Mouse (Mus musculus): Measurements from ENCODE around the gene Sec14l1.

The Sec14l1 gene

DNA sequence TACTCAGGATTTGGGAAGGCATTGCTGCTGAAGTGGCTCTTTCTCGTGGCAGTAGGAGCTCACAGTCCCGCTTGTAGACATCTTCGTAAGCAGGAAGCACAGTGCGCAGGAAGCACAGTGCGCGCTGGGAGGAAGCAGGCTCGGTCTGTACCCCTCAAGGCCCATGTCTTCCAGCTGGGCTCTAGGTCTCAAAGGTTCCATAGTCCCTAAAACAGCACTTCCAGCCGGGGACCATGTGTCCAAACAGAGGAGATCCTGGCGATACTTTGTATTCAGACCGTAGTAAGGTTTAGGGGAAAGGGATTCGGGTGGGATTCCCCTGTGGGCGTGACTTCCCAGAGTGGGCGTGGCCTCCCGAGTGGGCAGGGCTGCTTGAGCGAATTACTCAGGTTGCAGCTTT is 60.0 kb downstream of the Sec14l1 start:
- TF ChIP-seq NANOG (IDR thresholded peaks at IDR 0.05; ENCODE audit: borderline replicate concordance, low read length) (no peak), CTCF (conservative IDR thresholded peaks at IDR 0.05; ENCODE audit: low read length) (no peak), POU5F1 (IDR thresholded peaks at IDR 0.05; ENCODE audit: borderline replicate concordance, low read length) (no peak)
- peaks cover 7% of the 10 kb centered on the region for H3K9me3 ChIP-seq (ENCODE audit: low read length)
- H3K4me3 ChIP-seq (replicated peaks; ENCODE audit: low read length) = peak overlapping the region; percentile 76
- peaks cover 58% of the 10 kb centered on the region for H3K4me1 ChIP-seq (replicated peaks; ENCODE audit: low read depth, low read length)
- H3K36me3 ChIP-seq (ENCODE audit: insufficient read depth, low read length) = no peaks in the 10 kb centered on the region
- no peaks in the 10 kb centered on the region for H3K27me3 ChIP-seq (ENCODE audit: insufficient read depth, low read length)

GRCm38 (mm10) chr11:117175472-117175871 is 60.5 kb downstream of the Sec14l1 start:
- no peaks in the 10 kb centered on the region for H3K27me3 ChIP-seq (ENCODE audit: insufficient read depth, low read length)
- H3K9me3 ChIP-seq (ENCODE audit: low read length) = peaks cover 12% of the 10 kb centered on the region
- peaks cover 55% of the 10 kb centered on the region for H3K4me1 ChIP-seq (replicated peaks; ENCODE audit: low read depth, low read length)
- peak overlapping the region; percentile 76 for H3K4me3 ChIP-seq (replicated peaks; ENCODE audit: low read length)
- H3K36me3 ChIP-seq (ENCODE audit: insufficient read depth, low read length) = no peaks in the 10 kb centered on the region
- TF ChIP-seq POU5F1 (IDR thresholded peaks at IDR 0.05; ENCODE audit: borderline replicate concordance, low read length) (no peak), NANOG (IDR thresholded peaks at IDR 0.05; ENCODE audit: borderline replicate concordance, low read length) (no peak), CTCF (conservative IDR thresholded peaks at IDR 0.05; ENCODE audit: low read length) (no peak)

DNA sequence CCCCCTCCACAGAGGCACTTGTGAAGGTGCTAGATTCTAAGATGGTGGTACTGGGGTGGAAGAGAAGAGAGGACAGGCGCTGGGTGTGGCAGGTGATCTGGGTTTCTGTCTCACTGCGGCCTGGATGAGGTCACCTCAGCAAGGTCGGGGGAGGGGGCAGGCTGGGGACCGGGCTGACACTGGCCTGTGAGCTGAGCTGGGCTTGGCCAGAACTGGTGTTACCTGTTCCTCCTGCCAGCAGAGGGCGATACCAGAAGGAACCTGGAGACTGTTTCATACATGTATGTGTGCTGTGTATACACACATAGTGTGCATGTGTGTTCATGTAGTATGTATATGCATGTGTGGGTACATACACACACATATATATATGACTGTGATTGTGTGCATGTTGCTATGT is 61.3 kb downstream of the Sec14l1 start:
- Histone ChIP-seq H3K36me3 (ENCODE audit: insufficient read depth, low read length) (no peaks in the 10 kb centered on the region), H3K27me3 (ENCODE audit: insufficient read depth, low read length) (no peaks in the 10 kb centered on the region), H3K4me1 (replicated peaks; ENCODE audit: low read depth, low read length) (peaks cover 55% of the 10 kb centered on the region), H3K4me3 (replicated peaks; ENCODE audit: low read length) (no peak overlapping the region), H3K9me3 (ENCODE audit: low read length) (peaks cover 15% of the 10 kb centered on the region)
- no peak for TF ChIP-seq POU5F1 (IDR thresholded peaks at IDR 0.05; ENCODE audit: borderline replicate concordance, low read length)
- TF ChIP-seq CTCF (conservative IDR thresholded peaks at IDR 0.05; ENCODE audit: low read length) = peak; percentile 36

- Histone ChIP-seq H3K27me3 (ENCODE audit: insufficient read depth, low read length) (no peaks in the 10 kb centered on the region), H3K4me1 (replicated peaks; ENCODE audit: low read depth, low read length) (peaks cover 55% of the 10 kb centered on the region), H3K36me3 (ENCODE audit: insufficient read depth, low read length) (no peaks in the 10 kb centered on the region), H3K4me3 (replicated peaks; ENCODE audit: low read length) (no peak overlapping the region), H3K9me3 (ENCODE audit: low read length) (peaks cover 21% of the 10 kb centered on the region)
- no peak for TF ChIP-seq NANOG (IDR thresholded peaks at IDR 0.05; ENCODE audit: borderline replicate concordance, low read length)
These were observed 61.9 kb downstream of the Sec14l1 start for GRCm38 (mm10) chr11:117176900-117177299.

- no peaks in the 10 kb centered on the region for H3K27me3 ChIP-seq (ENCODE audit: insufficient read depth, low read length)
- H3K4me1 ChIP-seq (replicated peaks; ENCODE audit: low read depth, low read length) = peaks cover 55% of the 10 kb centered on the region
- TF ChIP-seq CTCF (conservative IDR thresholded peaks at IDR 0.05; ENCODE audit: low read length) = 0 out of 2 replicates have a peak, but pooled peaks have one; percentile 8
- TF ChIP-seq POU5F1 (IDR thresholded peaks at IDR 0.05; ENCODE audit: borderline replicate concordance, low read length) = no peak
- TF ChIP-seq NANOG (IDR thresholded peaks at IDR 0.05; ENCODE audit: borderline replicate concordance, low read length) = no peak
- H3K9me3 ChIP-seq (ENCODE audit: low read length) = peaks cover 26% of the 10 kb centered on the region
- H3K4me3 ChIP-seq (replicated peaks; ENCODE audit: low read length) = no peak overlapping the region
- no peaks in the 10 kb centered on the region for H3K36me3 ChIP-seq (ENCODE audit: insufficient read depth, low read length)
These were observed 62.5 kb downstream of the Sec14l1 start for GRCm38 (mm10) chr11:117177303-117177979.

- TF ChIP-seq CTCF (conservative IDR thresholded peaks at IDR 0.05; ENCODE audit: low read length) (peak; percentile 91), NANOG (IDR thresholded peaks at IDR 0.05; ENCODE audit: borderline replicate concordance, low read length) (no peak), POU5F1 (IDR thresholded peaks at IDR 0.05; ENCODE audit: borderline replicate concordance, low read length) (no peak)
- Histone ChIP-seq H3K36me3 (ENCODE audit: insufficient read depth, low read length) (no peaks in the 10 kb centered on the region), H3K4me3 (replicated peaks; ENCODE audit: low read length) (no peak overlapping the region), H3K27me3 (ENCODE audit: insufficient read depth, low read length) (peaks cover 2% of the 10 kb centered on the region; the same call in 1 of the 2 replicates), H3K4me1 (replicated peaks; ENCODE audit: low read depth, low read length) (peaks cover 34% of the 10 kb centered on the region), H3K9me3 (ENCODE audit: low read length) (peaks cover 30% of the 10 kb centered on the region)
These were observed 64.9 kb downstream of the Sec14l1 start for GRCm38 (mm10) chr11:117179902-117180301.

DNA sequence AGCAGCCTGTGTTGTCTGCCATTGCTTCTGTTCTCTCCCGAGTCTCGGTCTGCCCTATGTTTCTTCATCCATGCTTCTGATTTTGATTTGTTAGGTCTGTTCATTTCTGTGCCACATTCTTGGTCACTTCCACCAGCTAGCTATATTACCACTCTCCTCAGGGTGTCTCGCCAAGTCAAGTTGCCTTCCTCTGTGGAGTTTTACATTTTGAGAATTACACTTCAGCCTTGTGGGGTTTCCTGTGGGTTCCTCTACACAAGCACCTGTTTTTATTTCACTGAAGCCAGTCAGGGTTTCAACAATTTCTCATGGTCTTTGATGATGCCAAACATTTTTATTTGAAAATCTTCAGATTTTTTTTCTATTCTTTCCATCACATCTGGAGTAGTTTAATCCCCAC is 67.8 kb downstream of the Sec14l1 start:
- TF ChIP-seq CTCF (conservative IDR thresholded peaks at IDR 0.05; ENCODE audit: low read length) = no peak
- H3K9me3 ChIP-seq (ENCODE audit: low read length) = peaks cover 30% of the 10 kb centered on the region
- peaks cover 16% of the 10 kb centered on the region for H3K4me1 ChIP-seq (replicated peaks; ENCODE audit: low read depth, low read length)
- H3K36me3 ChIP-seq (ENCODE audit: insufficient read depth, low read length) = no peaks in the 10 kb centered on the region
- H3K4me3 ChIP-seq (replicated peaks; ENCODE audit: low read length) = no peak overlapping the region
- peaks cover 2% of the 10 kb centered on the region; the same call in 1 of the 2 replicates for H3K27me3 ChIP-seq (ENCODE audit: insufficient read depth, low read length)

DNA sequence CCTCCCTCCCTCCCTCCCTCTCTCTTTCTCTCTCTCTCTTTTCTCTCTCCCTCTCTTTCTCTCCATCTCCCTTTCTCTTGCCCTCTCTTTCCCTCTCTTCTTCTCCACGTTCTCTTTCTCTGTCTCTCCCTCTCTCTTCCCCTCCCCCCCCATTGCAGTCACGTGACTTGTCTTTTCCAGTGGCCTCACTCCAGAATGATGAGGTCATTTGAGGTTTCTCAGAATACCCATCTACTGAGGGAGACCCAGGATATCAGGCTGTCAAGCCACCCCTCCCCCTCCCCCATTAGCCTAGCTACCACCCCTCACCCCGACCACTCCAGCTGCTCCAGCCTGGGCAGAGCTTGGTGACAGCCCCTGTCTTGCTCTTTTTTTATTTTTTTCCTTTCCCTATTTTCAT is 68.3 kb downstream of the Sec14l1 start:
- Histone ChIP-seq H3K27me3 (ENCODE audit: insufficient read depth, low read length) (peaks cover 2% of the 10 kb centered on the region; the same call in 1 of the 2 replicates), H3K4me3 (replicated peaks; ENCODE audit: low read length) (no peak overlapping the region), H3K36me3 (ENCODE audit: insufficient read depth, low read length) (no peaks in the 10 kb centered on the region), H3K4me1 (replicated peaks; ENCODE audit: low read depth, low read length) (peaks cover 13% of the 10 kb centered on the region), H3K9me3 (ENCODE audit: low read length) (peaks cover 30% of the 10 kb centered on the region)
- TF ChIP-seq NANOG (IDR thresholded peaks at IDR 0.05; ENCODE audit: borderline replicate concordance, low read length) = no peak
- no peak for TF ChIP-seq POU5F1 (IDR thresholded peaks at IDR 0.05; ENCODE audit: borderline replicate concordance, low read length)
- no peak for TF ChIP-seq CTCF (conservative IDR thresholded peaks at IDR 0.05; ENCODE audit: low read length)

- peaks cover 12% of the 10 kb centered on the region for H3K4me1 ChIP-seq (replicated peaks; ENCODE audit: low read depth, low read length)
- H3K9me3 ChIP-seq (ENCODE audit: low read length) = peaks cover 30% of the 10 kb centered on the region
- H3K4me3 ChIP-seq (replicated peaks; ENCODE audit: low read length) = no peak overlapping the region
- TF ChIP-seq CTCF (conservative IDR thresholded peaks at IDR 0.05; ENCODE audit: low read length) = peak; percentile 43
- TF ChIP-seq NANOG (IDR thresholded peaks at IDR 0.05; ENCODE audit: borderline replicate concordance, low read length) = no peak
- H3K27me3 ChIP-seq (ENCODE audit: insufficient read depth, low read length) = peaks cover 2% of the 10 kb centered on the region; the same call in 1 of the 2 replicates
- no peaks in the 10 kb centered on the region for H3K36me3 ChIP-seq (ENCODE audit: insufficient read depth, low read length)
These were observed 68.9 kb downstream of the Sec14l1 start for GRCm38 (mm10) chr11:117183841-117184240.
